Mouse (Mus musculus): Measurements from ENCODE around the gene Fcgrt.
A peak's percentile ranks its signal among the peaks of the same experiment; 100 is the strongest.

Gene Fcgrt

DNA sequence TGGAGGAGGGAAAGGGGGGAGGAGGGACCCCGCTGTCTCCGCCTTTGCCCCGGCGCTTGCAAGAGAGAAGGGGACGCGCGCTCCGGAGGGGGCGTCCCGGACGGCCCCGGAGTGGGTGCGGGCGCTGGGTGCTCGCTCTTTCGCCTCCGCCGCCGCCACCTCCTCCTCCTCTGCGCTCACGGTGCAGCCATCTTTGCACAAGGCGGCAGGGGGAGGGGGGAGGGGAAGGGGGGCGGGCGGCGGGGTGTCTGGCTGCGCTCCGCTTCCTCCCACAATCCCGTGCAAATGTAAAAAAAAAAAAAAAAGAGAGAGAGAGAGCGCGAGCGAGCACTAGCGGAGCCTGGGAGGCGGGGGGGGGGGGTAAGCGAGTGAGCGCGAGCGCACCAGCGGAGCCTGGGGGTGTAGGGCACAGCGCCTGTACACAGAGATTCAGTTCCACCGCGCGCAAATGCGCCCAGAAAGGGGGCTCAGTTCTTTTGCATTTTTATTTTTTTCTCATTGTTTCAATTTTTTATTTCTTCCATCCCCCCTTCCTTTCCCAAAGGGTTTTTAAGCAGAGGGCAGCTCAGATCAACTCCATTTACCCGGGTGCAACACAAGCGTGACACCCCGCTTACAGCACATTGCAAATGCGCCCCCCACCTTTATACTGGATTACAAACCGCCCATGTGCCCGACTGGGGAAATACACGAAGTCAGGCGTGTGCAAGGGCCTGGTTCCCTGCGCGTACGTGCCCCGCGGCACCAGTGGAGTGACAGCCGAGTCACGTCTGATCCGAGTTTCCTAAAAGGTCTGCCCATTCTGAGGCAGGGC is 50.3 kb downstream of the Fcgrt start:
- peak; percentile 99 for DNase-seq

GRCm38 (mm10) chr7:45052862-45053116 is 50.9 kb downstream of the Fcgrt start, which contains the start of gene Prr12:
Gene Prr12, minus strand, starts transcription at chr7:45052881.
- DNase-seq = no peak

GRCm38 (mm10) chr7:45052181-45052861 is 51.3 kb downstream of the Fcgrt start:
- DNase-seq = peak; percentile 97

- peak; percentile 94 for DNase-seq
Measured at GRCm38 (mm10) chr7:45051601-45051974, 52.1 kb downstream of the Fcgrt start.

GRCm38 (mm10) chr7:45050945-45051600 is 52.6 kb downstream of the Fcgrt start:
- DNase-seq = peak; percentile 99

GRCm38 (mm10) chr7:45048923-45049657 is 54.6 kb downstream of the Fcgrt start:
- DNase-seq = peak; percentile 96

GRCm38 (mm10) chr7:45048001-45048890 is 55.4 kb downstream of the Fcgrt start:
- peak; percentile 94 for DNase-seq

DNA sequence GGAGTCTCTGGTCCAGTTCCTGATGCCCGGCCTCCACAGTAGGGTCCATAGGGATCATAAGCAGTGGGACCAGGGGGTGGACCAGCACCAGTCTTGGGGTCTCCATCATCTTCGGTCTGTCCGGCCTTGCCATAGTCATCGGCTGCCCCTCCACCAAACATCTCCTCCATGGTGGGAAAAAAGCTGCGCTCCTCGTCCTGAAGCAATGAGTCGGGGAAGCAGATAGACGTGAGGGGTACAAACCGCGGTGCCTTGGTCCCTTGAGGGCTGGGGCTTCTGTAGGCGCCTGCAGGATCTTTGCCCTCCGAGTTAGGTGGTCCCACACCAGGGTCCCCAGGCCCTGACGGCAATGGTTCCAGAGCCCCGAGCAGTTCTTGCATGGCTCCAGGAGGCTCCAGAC is 56.2 kb downstream of the Fcgrt start:
- DNase-seq = peak; percentile 92

DNA sequence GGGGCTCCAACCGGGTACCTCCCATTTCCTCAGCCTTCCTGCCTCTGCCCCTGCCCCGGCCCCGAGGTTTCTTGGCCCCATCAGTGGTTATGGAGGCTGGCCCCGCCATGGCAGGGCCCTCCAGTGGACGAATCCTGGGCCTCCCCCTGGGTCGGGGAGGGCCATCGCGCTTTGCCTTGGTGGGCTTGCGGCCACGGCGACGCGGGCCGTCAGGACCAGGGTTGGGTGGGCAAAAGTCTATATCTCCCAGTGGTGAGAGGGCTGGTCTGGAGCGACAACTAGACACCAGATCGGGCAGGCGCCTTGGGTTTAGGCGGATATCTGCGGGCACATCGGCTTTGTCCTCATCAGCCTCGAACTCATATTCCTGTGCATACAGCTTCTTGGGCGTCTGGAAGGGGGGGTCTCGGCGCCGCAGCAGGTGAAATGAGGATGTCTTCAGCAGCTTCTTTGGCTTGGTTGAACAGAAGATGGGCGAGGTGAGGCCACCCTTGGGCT is 56.7 kb downstream of the Fcgrt start:
- DNase-seq = peak; percentile 93

GRCm38 (mm10) chr7:45045741-45046140 is 57.9 kb downstream of the Fcgrt start:
- DNase-seq = peak; percentile 85

- peak; percentile 85 for DNase-seq
Measured at GRCm38 (mm10) chr7:45043307-45043706, 60.3 kb downstream of the Fcgrt start.

Data from heart, adult 11 months (tissue).